Mouse (Mus musculus): Measurements from ENCODE around the gene Robo2. TPM values are rescaled to one million over a fixed set of nuclear protein-coding genes. Genes with fewer than 3 reads are reported as not detected.

Robo2 gene
- polyA plus RNA-seq, 1 experiment from 2014 or later, result 63.0 TPM

GRCm38 (mm10) chr16:73957675-73958523, 453.7 kb downstream of the Robo2 start:
- Histone ChIP-seq H3K4me1 (no peaks in the 10 kb centered on the region), H3K27ac (no peak overlapping the region), H3K4me2 (replicated peaks) (no peak overlapping the region), H3K4me3 (no peak overlapping the region), H3K36me3 (no peaks in the 10 kb centered on the region), H3K9ac (no peak overlapping the region), H3K27me3 (no peaks in the 10 kb centered on the region), H3K9me3 (replicated peaks) (no peaks in the 10 kb centered on the region)
- 29% methylated on average over 3 of the region's 3 CpGs for WGBS
- ATAC-seq (ENCODE audit: low FRiP score), result no peak

- H3K9me3 ChIP-seq (replicated peaks), result no peaks in the 10 kb centered on the region
- WGBS, result 74% methylated on average over 6 of the region's 6 CpGs
- H3K9ac ChIP-seq, result no peak overlapping the region
- no peak overlapping the region for H3K27ac ChIP-seq
- H3K27me3 ChIP-seq, result no peaks in the 10 kb centered on the region
- H3K4me3 ChIP-seq, result no peak overlapping the region
- H3K36me3 ChIP-seq, result no peaks in the 10 kb centered on the region
- H3K4me1 ChIP-seq, result no peaks in the 10 kb centered on the region
- H3K4me2 ChIP-seq (replicated peaks), result no peak overlapping the region
- no peak for ATAC-seq (ENCODE audit: low FRiP score)
These were observed 465.5 kb downstream of the Robo2 start for GRCm38 (mm10) chr16:73946171-73946570.

GRCm38 (mm10) chr16:73940211-73940541, 471.4 kb downstream of the Robo2 start:
- Histone ChIP-seq H3K9me3 (replicated peaks) (no peaks in the 10 kb centered on the region), H3K4me1 (no peaks in the 10 kb centered on the region), H3K36me3 (no peaks in the 10 kb centered on the region), H3K4me2 (replicated peaks) (no peak overlapping the region), H3K9ac (no peak overlapping the region), H3K27me3 (no peaks in the 10 kb centered on the region), H3K27ac (no peak overlapping the region), H3K4me3 (no peak overlapping the region)
- ATAC-seq (ENCODE audit: low FRiP score), result no peak
- 82% methylated on average over 1 of the region's 1 CpGs for WGBS

- Histone ChIP-seq H3K9me3 (replicated peaks) (no peaks in the 10 kb centered on the region), H3K4me3 (no peak overlapping the region), H3K27ac (no peak overlapping the region), H3K9ac (no peak overlapping the region), H3K27me3 (no peaks in the 10 kb centered on the region), H3K4me2 (replicated peaks) (no peak overlapping the region), H3K36me3 (no peaks in the 10 kb centered on the region), H3K4me1 (no peaks in the 10 kb centered on the region)
- no peak for ATAC-seq (ENCODE audit: low FRiP score)
- WGBS, result 81% methylated on average over 5 of the region's 5 CpGs
These were observed 472.0 kb downstream of the Robo2 start for GRCm38 (mm10) chr16:73939423-73940210.

GRCm38 (mm10) chr16:73930323-73930722, 481.3 kb downstream of the Robo2 start:
- Histone ChIP-seq H3K4me2 (replicated peaks) (no peak overlapping the region), H3K27ac (no peak overlapping the region), H3K4me3 (no peak overlapping the region), H3K36me3 (no peaks in the 10 kb centered on the region), H3K9ac (no peak overlapping the region), H3K27me3 (no peaks in the 10 kb centered on the region), H3K4me1 (no peaks in the 10 kb centered on the region), H3K9me3 (replicated peaks) (no peaks in the 10 kb centered on the region)
- ATAC-seq (ENCODE audit: low FRiP score), result no peak
- 95% methylated on average over 4 of the region's 4 CpGs for WGBS

- Histone ChIP-seq H3K36me3 (no peaks in the 10 kb centered on the region), H3K27ac (no peak overlapping the region), H3K27me3 (no peaks in the 10 kb centered on the region), H3K4me2 (replicated peaks) (no peak overlapping the region), H3K4me1 (no peaks in the 10 kb centered on the region), H3K9ac (no peak overlapping the region), H3K9me3 (replicated peaks) (no peaks in the 10 kb centered on the region), H3K4me3 (no peak overlapping the region)
- no peak for ATAC-seq (ENCODE audit: low FRiP score)
- WGBS, result 58% methylated on average over 3 of the region's 3 CpGs
These were observed 484.1 kb downstream of the Robo2 start for GRCm38 (mm10) chr16:73927481-73927880.

GRCm38 (mm10) chr16:73915425-73915824, 496.2 kb downstream of the Robo2 start:
- Histone ChIP-seq H3K27ac (no peak overlapping the region), H3K4me2 (replicated peaks) (no peak overlapping the region), H3K27me3 (no peaks in the 10 kb centered on the region), H3K36me3 (no peaks in the 10 kb centered on the region), H3K4me3 (no peak overlapping the region), H3K9ac (no peak overlapping the region), H3K4me1 (no peaks in the 10 kb centered on the region), H3K9me3 (replicated peaks) (no peaks in the 10 kb centered on the region)
- WGBS, result 90% methylated on average over 4 of the region's 4 CpGs
- ATAC-seq (ENCODE audit: low FRiP score), result no peak

GRCm38 (mm10) chr16:73914936-73915335, 496.7 kb downstream of the Robo2 start:
- Histone ChIP-seq H3K36me3 (no peaks in the 10 kb centered on the region), H3K27ac (no peak overlapping the region), H3K27me3 (no peaks in the 10 kb centered on the region), H3K4me3 (no peak overlapping the region), H3K4me1 (no peaks in the 10 kb centered on the region), H3K9me3 (replicated peaks) (no peaks in the 10 kb centered on the region), H3K9ac (no peak overlapping the region), H3K4me2 (replicated peaks) (no peak overlapping the region)
- no peak for ATAC-seq (ENCODE audit: low FRiP score)
- 82% methylated on average over 4 of the region's 4 CpGs for WGBS

GRCm38 (mm10) chr16:73908504-73908903, 503.1 kb downstream of the Robo2 start:
- WGBS, result 87% methylated on average over 11 of the region's 11 CpGs
- no peaks in the 10 kb centered on the region for H3K4me1 ChIP-seq
- no peaks in the 10 kb centered on the region for H3K27me3 ChIP-seq
- H3K36me3 ChIP-seq, result no peaks in the 10 kb centered on the region
- H3K4me3 ChIP-seq, result no peak overlapping the region
- no peak for ATAC-seq (ENCODE audit: low FRiP score)
- no peak overlapping the region for H3K27ac ChIP-seq
- H3K9ac ChIP-seq, result no peak overlapping the region
- no peak overlapping the region for H3K4me2 ChIP-seq (replicated peaks)
- no peaks in the 10 kb centered on the region for H3K9me3 ChIP-seq (replicated peaks)

- H3K4me2 ChIP-seq (replicated peaks), result no peak overlapping the region
- H3K36me3 ChIP-seq, result no peaks in the 10 kb centered on the region
- H3K27ac ChIP-seq, result no peak overlapping the region
- no peak for ATAC-seq (ENCODE audit: low FRiP score)
- no peaks in the 10 kb centered on the region for H3K27me3 ChIP-seq
- WGBS, result 94% methylated on average over 11 of the region's 11 CpGs
- no peaks in the 10 kb centered on the region for H3K4me1 ChIP-seq
- no peak overlapping the region for H3K9ac ChIP-seq
- no peak overlapping the region for H3K4me3 ChIP-seq
- H3K9me3 ChIP-seq (replicated peaks), result no peaks in the 10 kb centered on the region
These were observed 514.8 kb downstream of the Robo2 start for GRCm38 (mm10) chr16:73896856-73897255.

GRCm38 (mm10) chr16:73881911-73882310, 529.7 kb downstream of the Robo2 start:
- H3K27ac ChIP-seq, result no peak overlapping the region
- H3K27me3 ChIP-seq, result no peaks in the 10 kb centered on the region
- H3K4me1 ChIP-seq, result no peaks in the 10 kb centered on the region
- no peaks in the 10 kb centered on the region for H3K9me3 ChIP-seq (replicated peaks)
- WGBS, result 54% methylated on average over 1 of the region's 1 CpGs
- H3K4me2 ChIP-seq (replicated peaks), result no peak overlapping the region
- ATAC-seq (ENCODE audit: low FRiP score), result no peak
- no peaks in the 10 kb centered on the region for H3K36me3 ChIP-seq
- no peak overlapping the region for H3K4me3 ChIP-seq
- H3K9ac ChIP-seq, result no peak overlapping the region

GRCm38 (mm10) chr16:73877973-73878372, 533.7 kb downstream of the Robo2 start:
- Histone ChIP-seq H3K4me3 (no peak overlapping the region), H3K4me1 (no peaks in the 10 kb centered on the region), H3K9ac (no peak overlapping the region), H3K4me2 (replicated peaks) (no peak overlapping the region), H3K36me3 (no peaks in the 10 kb centered on the region), H3K27ac (no peak overlapping the region), H3K9me3 (replicated peaks) (no peaks in the 10 kb centered on the region), H3K27me3 (no peaks in the 10 kb centered on the region)
- 69% methylated on average over 3 of the region's 3 CpGs for WGBS
- ATAC-seq (ENCODE audit: low FRiP score), result no peak

GRCm38 (mm10) chr16:73874991-73875390, 536.6 kb downstream of the Robo2 start:
- H3K9ac ChIP-seq, result no peak overlapping the region
- 81% methylated on average over 2 of the region's 2 CpGs for WGBS
- no peak for ATAC-seq (ENCODE audit: low FRiP score)
- H3K36me3 ChIP-seq, result no peaks in the 10 kb centered on the region
- no peak overlapping the region for H3K27ac ChIP-seq
- H3K4me1 ChIP-seq, result no peaks in the 10 kb centered on the region
- H3K9me3 ChIP-seq (replicated peaks), result no peaks in the 10 kb centered on the region
- H3K4me2 ChIP-seq (replicated peaks), result no peak overlapping the region
- no peaks in the 10 kb centered on the region for H3K27me3 ChIP-seq
- no peak overlapping the region for H3K4me3 ChIP-seq
